Mouse (Mus musculus) limb, embryonic 12.5 days (tissue): ENCODE results near the gene Fcor. TPM values are rescaled to one million over a fixed set of nuclear protein-coding genes. Genes with fewer than 3 reads are reported as not detected.

ENCODE experiments used
- ATAC-seq: fragments of 200-750 bp; cut with Nextera tagmentation; 2 replicates; pipeline ENCODE4 v1.8.0; 2017; ENCODE audit warnings: low read depth, moderate TSS enrichment; ENCODE audit not compliant: insufficient number of reproducible peaks, insufficient read depth, low FRiP score, low TSS enrichment
- H3K27ac ChIP-seq: fragments of 300-500 bp; sonication (generic); 2 replicates; pipeline ENCODE4 v1.5.1; 2016; ENCODE audit warnings: mild to moderate bottlenecking, moderate library complexity
- H3K27me3 ChIP-seq: fragments of 300-500 bp; sonication (generic); 2 replicates; pipeline ENCODE4 v1.6.1; 2016; ENCODE audit warnings: mild to moderate bottlenecking, moderate library complexity
- H3K36me3 ChIP-seq: fragments of 300-500 bp; sonication (generic); 2 replicates; pipeline ENCODE4 v1.6.1; 2016; ENCODE audit warnings: mild to moderate bottlenecking, moderate library complexity
- H3K4me1 ChIP-seq: fragments of 300-500 bp; sonication (generic); replicated peaks from 2 replicates; pipeline ENCODE4 v1.6.1; 2016
- H3K4me2 ChIP-seq: fragments of 300-500 bp; sonication (generic); 2 replicates; pipeline ENCODE4 v1.6.1; 2016; ENCODE audit warnings: mild to moderate bottlenecking, moderate library complexity
- H3K4me3 ChIP-seq: fragments of 300-500 bp; sonication (generic); replicated peaks from 2 replicates; pipeline ENCODE4 v1.5.1; 2016; ENCODE audit warnings: mild to moderate bottlenecking
- H3K9ac ChIP-seq: fragments of 300-500 bp; sonication (generic); replicated peaks from 2 replicates; pipeline ENCODE4 v1.6.1; 2016; ENCODE audit warnings: mild to moderate bottlenecking, moderate library complexity
- H3K9me3 ChIP-seq: fragments of 300-500 bp; sonication (generic); 2 replicates; pipeline ENCODE4 v1.6.1; 2016; ENCODE audit warnings: mild to moderate bottlenecking, moderate library complexity
- WGBS: fragments of 180-500 bp; shearing (Covaris S2); methylation state at CpG from one replicate; pipeline ENCODE4 v1.1.7; 2016; 5-methylcytosine and 5-hydroxymethylcytosine counted together
- polyA plus RNA-seq: library from polyadenylated mRNA; unstranded; fragments of >200 nt; fragmentation: Nextera tagmentation; extraction: Ambion mirVana; gene quantifications from 2 replicates; pipeline ENCODE4 v1.2.1, GENCODE M21; 2016

Fcor gene
- polyA plus RNA-seq = 13.9 and 14.0 TPM in 2 replicates

- ATAC-seq = peak; percentile 86
- WGBS = 0% methylated on average over 23 of the region's 23 CpGs
- no peaks in the 10 kb centered on the region for H3K36me3 ChIP-seq
- H3K27me3 ChIP-seq = no peaks in the 10 kb centered on the region
- peak within 1 kb of the TSS; percentile 53 for H3K4me3 ChIP-seq
- H3K4me1 ChIP-seq = peaks cover 11% of the 10 kb centered on the region; the same call in 1 of the 2 replicates
- peak within 1 kb of the TSS; percentile 56 for H3K4me2 ChIP-seq
- H3K27ac ChIP-seq = peak within 1 kb of the TSS; percentile 69
- H3K9me3 ChIP-seq = no peaks in the 10 kb centered on the region
- peak within 1 kb of the TSS; percentile 57 for H3K9ac ChIP-seq
Observed at GRCm38 (mm10) chr8:3671980-3672491, at the start of gene Fcor. TSS of gene Fcor (minus strand) at chr8:3672362.

- Histone ChIP-seq H3K4me2 (no peak overlapping the region), H3K27me3 (no peaks in the 10 kb centered on the region), H3K4me1 (no peaks in the 10 kb centered on the region), H3K27ac (no peak overlapping the region), H3K9ac (no peak overlapping the region), H3K4me3 (no peak overlapping the region), H3K36me3 (no peaks in the 10 kb centered on the region), H3K9me3 (no peaks in the 10 kb centered on the region)
- 45% methylated on average over 1 of the region's 1 CpGs for WGBS
- no peak for ATAC-seq
Observed at GRCm38 (mm10) chr8:3721041-3721440, 48.9 kb upstream of the Fcor start.

- ATAC-seq = no peak
- H3K27ac ChIP-seq = no peak within 1 kb of the TSS
- no peaks in the 10 kb centered on the region for H3K36me3 ChIP-seq
- no peak within 1 kb of the TSS for H3K4me3 ChIP-seq
- no peak within 1 kb of the TSS for H3K4me2 ChIP-seq
- H3K27me3 ChIP-seq = no peaks in the 10 kb centered on the region
- WGBS = 69% methylated on average over 5 of the region's 5 CpGs
- H3K9me3 ChIP-seq = no peaks in the 10 kb centered on the region
- no peak within 1 kb of the TSS for H3K9ac ChIP-seq
- no peaks in the 10 kb centered on the region for H3K4me1 ChIP-seq
Observed at GRCm38 (mm10) chr8:3720551-3720950, 48.4 kb upstream of the Fcor start, which contains the start of gene Clec4g. TSS of gene Clec4g (minus strand) at chr8:3720651.

- Histone ChIP-seq H3K4me3 (no peak overlapping the region), H3K9me3 (no peaks in the 10 kb centered on the region), H3K27ac (no peak overlapping the region), H3K9ac (no peak overlapping the region), H3K4me2 (no peak overlapping the region), H3K27me3 (no peaks in the 10 kb centered on the region), H3K36me3 (no peaks in the 10 kb centered on the region), H3K4me1 (no peaks in the 10 kb centered on the region)
- ATAC-seq = no peak
- 17% methylated on average over 14 of the region's 14 CpGs for WGBS
Observed at GRCm38 (mm10) chr8:3718559-3718958, 46.4 kb upstream of the Fcor start.

GRCm38 (mm10) chr8:3717321-3717954, 45.3 kb upstream of the Fcor start:
- Histone ChIP-seq H3K4me2 (no peak overlapping the region), H3K36me3 (no peaks in the 10 kb centered on the region), H3K27me3 (no peaks in the 10 kb centered on the region), H3K27ac (no peak overlapping the region), H3K9ac (no peak overlapping the region), H3K4me1 (no peaks in the 10 kb centered on the region), H3K4me3 (no peak overlapping the region), H3K9me3 (no peaks in the 10 kb centered on the region)
- no peak for ATAC-seq
- WGBS = 82% methylated on average over 12 of the region's 12 CpGs

- Histone ChIP-seq H3K36me3 (no peaks in the 10 kb centered on the region), H3K4me1 (no peaks in the 10 kb centered on the region), H3K9me3 (no peaks in the 10 kb centered on the region), H3K27me3 (no peaks in the 10 kb centered on the region), H3K27ac (no peak overlapping the region), H3K4me3 (no peak overlapping the region), H3K9ac (no peak overlapping the region), H3K4me2 (no peak overlapping the region)
- no peak for ATAC-seq
- 61% methylated on average over 2 of the region's 2 CpGs for WGBS
Observed at GRCm38 (mm10) chr8:3711646-3712045, 39.5 kb upstream of the Fcor start.

GRCm38 (mm10) chr8:3710312-3710711, 38.1 kb upstream of the Fcor start:
- no peak for ATAC-seq
- H3K4me2 ChIP-seq = no peak overlapping the region
- no peaks in the 10 kb centered on the region for H3K9me3 ChIP-seq
- WGBS = 80% methylated on average over 3 of the region's 3 CpGs
- no peaks in the 10 kb centered on the region for H3K36me3 ChIP-seq
- H3K27ac ChIP-seq = no peak overlapping the region
- no peak overlapping the region for H3K4me3 ChIP-seq
- H3K27me3 ChIP-seq = no peaks in the 10 kb centered on the region
- H3K9ac ChIP-seq = no peak overlapping the region
- H3K4me1 ChIP-seq = no peaks in the 10 kb centered on the region

GRCm38 (mm10) chr8:3707611-3708010, 35.4 kb upstream of the Fcor start:
- Histone ChIP-seq H3K9ac (no peak overlapping the region), H3K36me3 (no peaks in the 10 kb centered on the region), H3K4me3 (no peak overlapping the region), H3K4me2 (no peak overlapping the region), H3K27ac (no peak overlapping the region), H3K27me3 (no peaks in the 10 kb centered on the region), H3K4me1 (no peaks in the 10 kb centered on the region), H3K9me3 (no peaks in the 10 kb centered on the region)
- 67% methylated on average over 7 of the region's 7 CpGs for WGBS
- ATAC-seq = no peak

GRCm38 (mm10) chr8:3705711-3706110, 33.5 kb upstream of the Fcor start:
- WGBS = 71% methylated on average over 4 of the region's 4 CpGs
- no peak overlapping the region for H3K27ac ChIP-seq
- H3K9me3 ChIP-seq = no peaks in the 10 kb centered on the region
- no peaks in the 10 kb centered on the region for H3K4me1 ChIP-seq
- H3K9ac ChIP-seq = no peak overlapping the region
- no peak overlapping the region for H3K4me2 ChIP-seq
- ATAC-seq = no peak
- H3K36me3 ChIP-seq = no peaks in the 10 kb centered on the region
- no peak overlapping the region for H3K4me3 ChIP-seq
- H3K27me3 ChIP-seq = no peaks in the 10 kb centered on the region

- Histone ChIP-seq H3K4me2 (no peak overlapping the region), H3K27me3 (no peaks in the 10 kb centered on the region), H3K36me3 (no peaks in the 10 kb centered on the region), H3K9ac (no peak overlapping the region), H3K4me3 (no peak overlapping the region), H3K27ac (no peak overlapping the region), H3K4me1 (no peaks in the 10 kb centered on the region), H3K9me3 (no peaks in the 10 kb centered on the region)
- no peak for ATAC-seq
- WGBS = 100% methylated on average over 1 of the region's 1 CpGs
Observed at GRCm38 (mm10) chr8:3701491-3701890, 29.3 kb upstream of the Fcor start.

- 77% methylated on average over 3 of the region's 3 CpGs for WGBS
- no peak for ATAC-seq
- Histone ChIP-seq H3K4me2 (no peak within 1 kb of the TSS), H3K9ac (no peak within 1 kb of the TSS), H3K27me3 (no peaks in the 10 kb centered on the region), H3K27ac (no peak within 1 kb of the TSS), H3K4me3 (no peak within 1 kb of the TSS), H3K36me3 (no peaks in the 10 kb centered on the region), H3K9me3 (no peaks in the 10 kb centered on the region), H3K4me1 (no peaks in the 10 kb centered on the region)
Observed at GRCm38 (mm10) chr8:3694121-3694520, 22.0 kb upstream of the Fcor start, which contains the start of gene Fcer2a. TSS of gene Fcer2a (minus strand) at chr8:3694175.

GRCm38 (mm10) chr8:3690774-3691173, 18.6 kb upstream of the Fcor start:
- WGBS = 68% methylated on average over 3 of the region's 3 CpGs
- no peak for ATAC-seq

More at GRCm38 (mm10) chr8:3690774-3691173, 18.6 kb upstream of the Fcor start:
- Histone ChIP-seq H3K4me3 (no peak overlapping the region), H3K36me3 (no peaks in the 10 kb centered on the region), H3K27ac (no peak overlapping the region), H3K9me3 (no peaks in the 10 kb centered on the region), H3K9ac (no peak overlapping the region), H3K4me1 (no peaks in the 10 kb centered on the region), H3K4me2 (no peak overlapping the region), H3K27me3 (no peaks in the 10 kb centered on the region)
